Mouse (Mus musculus) intestine, embryonic 15.5 days (tissue): ENCODE measurements around the gene Itga1. TPM values are rescaled to one million over a fixed set of nuclear protein-coding genes. Genes with fewer than 3 reads are reported as not detected.

Experiments
- ATAC-seq: fragments of 200-750 bp; cut with Nextera tagmentation; 2 replicates; pipeline ENCODE4 v1.8.0; 2017; ENCODE audit warnings: moderate TSS enrichment, moderate library complexity
- H3K27ac ChIP-seq: fragments of 300-500 bp; sonication (generic); 2 replicates; pipeline ENCODE4 v1.5.1; 2015; ENCODE audit warnings: mild to moderate bottlenecking, inconsistent platforms
- H3K27me3 ChIP-seq: fragments of 300-500 bp; sonication (generic); replicated peaks from 2 replicates; pipeline ENCODE4 v1.6.1; 2015; ENCODE audit warnings: inconsistent platforms
- H3K36me3 ChIP-seq: fragments of 300-500 bp; sonication (generic); 2 replicates; pipeline ENCODE4 v1.6.1; 2015; ENCODE audit warnings: inconsistent platforms
- H3K4me1 ChIP-seq: fragments of 300-500 bp; sonication (generic); replicated peaks from 2 replicates; pipeline ENCODE4 v1.6.1; 2015; ENCODE audit warnings: inconsistent platforms
- H3K4me2 ChIP-seq: fragments of 300-500 bp; sonication (generic); replicated peaks from 2 replicates; pipeline ENCODE4 v1.6.1; 2015; ENCODE audit warnings: mild to moderate bottlenecking, inconsistent platforms
- H3K4me3 ChIP-seq: fragments of 300-500 bp; sonication (generic); replicated peaks from 2 replicates; pipeline ENCODE4 v1.5.1; 2015; ENCODE audit warnings: inconsistent platforms
- H3K9ac ChIP-seq: fragments of 300-500 bp; sonication (generic); 2 replicates; pipeline ENCODE4 v1.6.1; 2015; ENCODE audit warnings: inconsistent platforms
- H3K9me3 ChIP-seq: fragments of 300-500 bp; sonication (generic); 2 replicates; pipeline ENCODE4 v1.6.1; 2016; ENCODE audit warnings: inconsistent platforms
- WGBS: fragments of 180-500 bp; shearing (Covaris S2); methylation state at CpG from one replicate; pipeline ENCODE4 v1.1.7; 2015; 5-methylcytosine and 5-hydroxymethylcytosine counted together
- polyA plus RNA-seq: library from polyadenylated mRNA; unstranded; fragments of >200 nt; fragmentation: Nextera tagmentation; extraction: Ambion mirVana; gene quantifications from 2 replicates; pipeline ENCODE4 v1.2.1, GENCODE M21; 2015

The Itga1 gene
- polyA plus RNA-seq, 1 experiment from 2014 or later = 18.0 TPM

- WGBS = 71% methylated on average over 17 of the region's 17 CpGs
- Histone ChIP-seq H3K27ac (no peak overlapping the region), H3K9ac (no peak overlapping the region), H3K4me2 (no peak overlapping the region), H3K36me3 (no peaks in the 10 kb centered on the region), H3K9me3 (no peaks in the 10 kb centered on the region), H3K4me1 (no peaks in the 10 kb centered on the region), H3K4me3 (no peak overlapping the region), H3K27me3 (no peaks in the 10 kb centered on the region)
- ATAC-seq = no peak
These were observed 70.4 kb downstream of the Itga1 start for GRCm38 (mm10) chr13:115031177-115032000.

- ATAC-seq = no peak
- Histone ChIP-seq H3K36me3 (no peaks in the 10 kb centered on the region), H3K27ac (no peak overlapping the region), H3K9me3 (no peaks in the 10 kb centered on the region), H3K4me2 (no peak overlapping the region), H3K27me3 (no peaks in the 10 kb centered on the region), H3K9ac (no peak overlapping the region), H3K4me1 (no peaks in the 10 kb centered on the region), H3K4me3 (no peak overlapping the region)
- WGBS = 71% methylated on average over 3 of the region's 3 CpGs
These were observed 76.4 kb downstream of the Itga1 start for GRCm38 (mm10) chr13:115025394-115025793.

DNA sequence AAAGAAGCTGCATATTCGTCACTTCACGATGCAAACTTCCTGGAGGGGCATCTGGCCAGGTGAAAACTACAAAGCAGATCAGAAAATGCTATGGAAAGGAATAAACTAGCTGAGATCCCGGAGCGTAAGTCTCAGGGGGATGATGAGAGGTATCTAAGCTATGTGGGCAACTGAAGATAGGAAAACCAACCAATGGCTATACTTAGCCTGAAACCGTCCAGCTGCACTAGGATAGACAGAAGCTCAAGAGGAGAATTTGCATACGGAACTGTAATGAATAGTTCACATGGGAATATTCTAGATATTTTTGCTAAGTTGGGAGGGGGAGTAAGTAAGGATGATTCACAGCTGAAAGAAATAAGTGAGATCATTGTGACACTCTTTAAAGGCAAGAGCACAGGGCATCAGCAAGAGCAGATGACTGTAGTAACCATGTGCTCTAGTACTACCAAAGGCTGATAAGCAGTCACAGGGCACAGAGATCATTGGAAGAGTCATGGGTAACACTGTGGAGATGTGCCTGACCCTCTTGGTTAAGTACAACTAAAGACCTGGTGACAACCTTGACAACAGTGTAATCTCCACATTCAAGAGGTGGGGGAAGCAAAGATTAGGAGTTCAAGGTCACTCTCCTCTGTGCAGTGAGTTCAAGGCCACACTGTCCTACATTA is 79.5 kb downstream of the Itga1 start:
- ATAC-seq = no peak
- no peak overlapping the region for H3K4me2 ChIP-seq
- H3K36me3 ChIP-seq = no peaks in the 10 kb centered on the region
- no peaks in the 10 kb centered on the region for H3K27me3 ChIP-seq
- no peak overlapping the region for H3K9ac ChIP-seq
- WGBS = 90% methylated on average over 6 of the region's 6 CpGs
- no peaks in the 10 kb centered on the region for H3K9me3 ChIP-seq
- no peak overlapping the region for H3K27ac ChIP-seq
- no peak overlapping the region for H3K4me3 ChIP-seq
- H3K4me1 ChIP-seq = no peaks in the 10 kb centered on the region

GRCm38 (mm10) chr13:115021411-115021810 is 80.4 kb downstream of the Itga1 start:
- ATAC-seq = peak; percentile 53
- H3K27me3 ChIP-seq = no peaks in the 10 kb centered on the region

GRCm38 (mm10) chr13:115020727-115021126 is 81.0 kb downstream of the Itga1 start:
- Histone ChIP-seq H3K9ac (no peak overlapping the region), H3K27ac (no peak overlapping the region), H3K36me3 (no peaks in the 10 kb centered on the region), H3K9me3 (no peaks in the 10 kb centered on the region), H3K4me3 (no peak overlapping the region), H3K4me1 (no peaks in the 10 kb centered on the region), H3K4me2 (no peak overlapping the region), H3K27me3 (no peaks in the 10 kb centered on the region)
- ATAC-seq = no peak
- WGBS = 92% methylated on average over 4 of the region's 4 CpGs

More at GRCm38 (mm10) chr13:115021411-115021810, 80.4 kb downstream of the Itga1 start:
- Histone ChIP-seq H3K9ac (no peak overlapping the region), H3K36me3 (no peaks in the 10 kb centered on the region), H3K27ac (no peak overlapping the region), H3K4me3 (no peak overlapping the region), H3K4me1 (no peaks in the 10 kb centered on the region), H3K9me3 (no peaks in the 10 kb centered on the region), H3K4me2 (no peak overlapping the region)
- WGBS = 57% methylated on average over 10 of the region's 10 CpGs

GRCm38 (mm10) chr13:115017545-115017944 is 84.2 kb downstream of the Itga1 start:
- no peak for ATAC-seq
- H3K27ac ChIP-seq = no peak overlapping the region
- no peak overlapping the region for H3K4me3 ChIP-seq
- WGBS = 95% methylated on average over 9 of the region's 9 CpGs
- no peaks in the 10 kb centered on the region for H3K36me3 ChIP-seq
- no peaks in the 10 kb centered on the region for H3K9me3 ChIP-seq
- H3K4me2 ChIP-seq = no peak overlapping the region
- H3K27me3 ChIP-seq = no peaks in the 10 kb centered on the region
- no peaks in the 10 kb centered on the region for H3K4me1 ChIP-seq
- no peak overlapping the region for H3K9ac ChIP-seq

DNA sequence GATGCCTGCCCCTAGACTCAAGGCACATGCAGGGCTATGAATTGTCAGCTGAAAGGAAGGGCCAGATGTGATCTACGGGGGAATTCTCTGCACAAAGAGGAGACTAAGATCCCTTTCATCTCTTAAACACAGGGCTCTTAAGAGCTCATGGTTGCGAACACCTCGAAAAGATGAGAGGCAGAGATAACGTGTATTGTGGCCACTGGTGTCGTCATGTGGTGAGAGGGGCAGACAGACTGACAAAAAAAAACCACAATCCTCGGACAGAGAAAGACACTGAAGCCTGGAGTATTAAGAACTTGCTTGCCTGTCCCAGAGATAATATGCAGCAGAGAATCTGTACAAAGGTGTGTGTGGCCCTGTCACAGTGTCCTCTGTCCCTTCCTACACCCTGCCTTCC is 90.2 kb downstream of the Itga1 start:
- no peaks in the 10 kb centered on the region for H3K9me3 ChIP-seq
- H3K4me3 ChIP-seq = no peak overlapping the region
- no peak overlapping the region for H3K9ac ChIP-seq
- ATAC-seq = no peak
- H3K4me1 ChIP-seq = no peaks in the 10 kb centered on the region
- WGBS = 70% methylated on average over 6 of the region's 6 CpGs
- no peak overlapping the region for H3K4me2 ChIP-seq
- no peaks in the 10 kb centered on the region for H3K36me3 ChIP-seq
- H3K27me3 ChIP-seq = no peaks in the 10 kb centered on the region
- no peak overlapping the region for H3K27ac ChIP-seq

- H3K27ac ChIP-seq = no peak overlapping the region
- H3K36me3 ChIP-seq = no peaks in the 10 kb centered on the region
- H3K4me3 ChIP-seq = no peak overlapping the region
- no peaks in the 10 kb centered on the region for H3K4me1 ChIP-seq
- H3K9me3 ChIP-seq = no peaks in the 10 kb centered on the region
- no peaks in the 10 kb centered on the region for H3K27me3 ChIP-seq
- no peak overlapping the region for H3K4me2 ChIP-seq
- 55% methylated on average over 9 of the region's 9 CpGs for WGBS
- H3K9ac ChIP-seq = no peak overlapping the region
- ATAC-seq = no peak
These were observed 95.4 kb downstream of the Itga1 start for GRCm38 (mm10) chr13:115006213-115006835.

GRCm38 (mm10) chr13:115005342-115005741 is 96.4 kb downstream of the Itga1 start:
- Histone ChIP-seq H3K4me1 (no peaks in the 10 kb centered on the region), H3K27me3 (no peaks in the 10 kb centered on the region), H3K27ac (no peak overlapping the region), H3K9me3 (no peaks in the 10 kb centered on the region), H3K9ac (no peak overlapping the region), H3K36me3 (no peaks in the 10 kb centered on the region), H3K4me2 (no peak overlapping the region), H3K4me3 (no peak overlapping the region)
- WGBS = 64% methylated on average over 6 of the region's 6 CpGs
- ATAC-seq = no peak

- no peaks in the 10 kb centered on the region for H3K27me3 ChIP-seq
- no peak for ATAC-seq
- no peak overlapping the region for H3K4me2 ChIP-seq
- WGBS = 53% methylated on average over 7 of the region's 7 CpGs
- no peak overlapping the region for H3K27ac ChIP-seq
- H3K4me3 ChIP-seq = no peak overlapping the region
- no peaks in the 10 kb centered on the region for H3K4me1 ChIP-seq
- no peaks in the 10 kb centered on the region for H3K9me3 ChIP-seq
- no peaks in the 10 kb centered on the region for H3K36me3 ChIP-seq
- no peak overlapping the region for H3K9ac ChIP-seq
These were observed 98.2 kb downstream of the Itga1 start for GRCm38 (mm10) chr13:115003444-115004053.

- Histone ChIP-seq H3K9me3 (no peaks in the 10 kb centered on the region), H3K4me3 (no peak overlapping the region), H3K27ac (no peak overlapping the region), H3K4me1 (no peaks in the 10 kb centered on the region), H3K4me2 (no peak overlapping the region), H3K9ac (no peak overlapping the region), H3K36me3 (no peaks in the 10 kb centered on the region), H3K27me3 (no peaks in the 10 kb centered on the region)
- 74% methylated on average over 3 of the region's 3 CpGs for WGBS
- no peak for ATAC-seq
These were observed 98.9 kb downstream of the Itga1 start for GRCm38 (mm10) chr13:115002837-115003236.

- H3K9ac ChIP-seq = no peak overlapping the region
- ATAC-seq = no peak
- H3K27me3 ChIP-seq = no peaks in the 10 kb centered on the region
- H3K9me3 ChIP-seq = no peaks in the 10 kb centered on the region
- H3K4me1 ChIP-seq = no peaks in the 10 kb centered on the region
- H3K36me3 ChIP-seq = no peaks in the 10 kb centered on the region
- H3K27ac ChIP-seq = no peak overlapping the region
- WGBS = 84% methylated on average over 5 of the region's 5 CpGs
- no peak overlapping the region for H3K4me3 ChIP-seq
- H3K4me2 ChIP-seq = no peak overlapping the region
These were observed 99.6 kb downstream of the Itga1 start for GRCm38 (mm10) chr13:115002155-115002554.
